Mouse (Mus musculus) small intestine, adult 2 months (tissue): Measurements from ENCODE around the gene Psmd13.

ENCODE experiments used
- CTCF ChIP-seq: fragments of 200-500 bp; IDR thresholded peaks from 2 replicates; pipeline ENCODE4 v1.5.1; 2012; ENCODE audit warnings: low read depth, mild to moderate bottlenecking, control low read depth, inconsistent platforms, low read length, moderate library complexity, mixed read lengths; ENCODE audit not compliant: insufficient replicate concordance, insufficient read length; ENCODE audit errors: extremely low read depth
- POLR2A ChIP-seq: fragments of 200-500 bp; IDR thresholded peaks from 2 replicates; pipeline ENCODE4 v1.6.1; 2012; ENCODE audit warnings: low read depth, mild to moderate bottlenecking, control low read depth, inconsistent platforms, low read length, moderate library complexity

DNA sequence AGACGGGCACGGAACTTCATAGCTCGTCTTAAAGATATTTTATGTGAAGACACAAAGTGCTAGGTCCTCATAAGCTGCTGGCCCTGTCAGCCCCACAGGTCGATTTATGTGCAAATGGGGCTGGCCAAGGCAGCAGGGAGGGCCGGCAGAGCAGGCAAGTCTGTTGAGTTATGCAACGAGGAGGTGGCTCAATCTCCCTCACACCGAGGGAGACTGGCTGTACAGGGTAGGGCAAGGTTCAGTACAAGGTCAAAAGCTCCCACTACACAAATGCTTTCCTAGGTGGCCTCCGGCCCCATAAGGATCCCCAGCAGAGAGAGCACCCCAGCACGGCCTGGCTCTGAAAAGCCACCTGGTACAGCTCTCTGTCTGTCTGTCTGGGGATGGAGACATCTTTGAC lies 28.4 kb upstream of the Psmd13 start:
- no peak for TF ChIP-seq POLR2A
- no peak for TF ChIP-seq CTCF
